Mouse (Mus musculus) midbrain, embryonic 13.5 days (tissue): Measurements from ENCODE around the gene Sh3bp2. TPM values are rescaled to one million over a fixed set of nuclear protein-coding genes. Genes with fewer than 3 reads are reported as not detected.
"Not testable (repeated sequence)": the region's sequence is repeated elsewhere in the genome, so short reads cannot be mapped to it uniquely, and the experiment has no call there.

Experiments used
- ATAC-seq: fragments of 200-750 bp; cut with Nextera tagmentation; 2 replicates; pipeline ENCODE4 v1.8.0; 2017; ENCODE audit warnings: mild to moderate bottlenecking, moderate TSS enrichment, moderate library complexity
- H3K27ac ChIP-seq: fragments of 300-500 bp; sonication (generic); 2 replicates; pipeline ENCODE4 v1.5.1; 2015; ENCODE audit warnings: inconsistent platforms, mild to moderate bottlenecking, moderate library complexity
- H3K27me3 ChIP-seq: fragments of 300-500 bp; sonication (generic); 2 replicates; pipeline ENCODE4 v1.6.1; 2015; ENCODE audit warnings: mild to moderate bottlenecking, inconsistent platforms
- H3K36me3 ChIP-seq: fragments of 300-500 bp; sonication (generic); 2 replicates; pipeline ENCODE4 v1.6.1; 2015; ENCODE audit warnings: mild to moderate bottlenecking, inconsistent platforms
- H3K4me1 ChIP-seq: fragments of 300-500 bp; sonication (generic); replicated peaks from 2 replicates; pipeline ENCODE4 v1.6.1; 2015; ENCODE audit warnings: inconsistent platforms
- H3K4me2 ChIP-seq: fragments of 300-500 bp; sonication (generic); replicated peaks from 2 replicates; pipeline ENCODE4 v1.6.1; 2015; ENCODE audit warnings: moderate library complexity, mild to moderate bottlenecking, inconsistent platforms
- H3K4me3 ChIP-seq: fragments of 300-500 bp; sonication (generic); replicated peaks from 2 replicates; pipeline ENCODE4 v1.5.1; 2015; ENCODE audit warnings: mild to moderate bottlenecking, inconsistent platforms
- H3K9ac ChIP-seq: fragments of 300-500 bp; sonication (generic); replicated peaks from 2 replicates; pipeline ENCODE4 v1.6.1; 2015; ENCODE audit warnings: mild to moderate bottlenecking, inconsistent platforms
- H3K9me3 ChIP-seq: fragments of 300-500 bp; sonication (generic); 2 replicates; pipeline ENCODE4 v1.6.1; 2016; ENCODE audit warnings: mild to moderate bottlenecking, inconsistent platforms
- WGBS: fragments of 180-500 bp; shearing (Covaris S2); methylation state at CpG from one replicate; pipeline ENCODE4 v1.1.7; 2015; 5-methylcytosine and 5-hydroxymethylcytosine counted together
- polyA plus RNA-seq: library from polyadenylated mRNA; unstranded; fragments of >200 nt; fragmentation: Nextera tagmentation; extraction: Ambion mirVana; gene quantifications from 2 replicates; pipeline ENCODE4 v1.2.1, GENCODE M21; 2015

Gene Sh3bp2
- polyA plus RNA-seq, 1 experiment from 2014 or later = 30.8 TPM

DNA sequence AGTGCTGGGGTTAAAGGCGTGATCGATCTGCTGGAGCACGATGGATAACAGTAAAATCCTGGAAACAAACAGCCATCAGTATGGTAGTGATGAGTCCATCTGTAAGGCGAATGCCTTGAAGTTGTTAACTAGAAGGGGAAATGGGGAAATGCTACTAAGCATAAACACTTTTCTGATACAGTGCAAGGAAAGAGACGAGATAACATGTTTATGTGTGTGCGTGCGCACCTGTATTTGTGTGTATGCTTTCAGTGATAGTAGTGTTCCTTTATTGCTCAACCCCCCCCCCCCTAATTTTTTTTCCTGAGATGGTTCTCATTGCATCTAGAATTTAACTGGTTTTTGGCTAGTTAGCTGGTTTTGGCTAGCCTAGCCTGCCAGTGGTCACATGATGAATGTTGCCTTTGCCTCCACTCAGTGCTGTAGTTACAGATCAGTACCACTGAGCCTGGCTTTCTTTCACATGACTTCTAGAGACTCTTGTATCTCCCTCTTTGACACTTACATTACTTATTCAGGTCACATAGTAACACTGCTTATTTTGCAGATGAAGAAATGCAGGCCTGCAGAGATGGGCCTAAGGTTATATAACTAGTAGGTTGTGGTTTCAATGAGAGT, 52.5 kb downstream of the Sh3bp2 start:
- 97% methylated on average over 7 of the region's 7 CpGs for WGBS
- no peaks in the 10 kb centered on the region for H3K27me3 ChIP-seq
- H3K4me2 ChIP-seq = no peak overlapping the region
- ATAC-seq = no peak
- no peaks in the 10 kb centered on the region for H3K9me3 ChIP-seq
- H3K9ac ChIP-seq = no peak overlapping the region
- H3K4me3 ChIP-seq = no peak overlapping the region
- H3K4me1 ChIP-seq = peaks cover 24% of the 10 kb centered on the region
- H3K27ac ChIP-seq = no peak overlapping the region
- no peaks in the 10 kb centered on the region for H3K36me3 ChIP-seq

DNA sequence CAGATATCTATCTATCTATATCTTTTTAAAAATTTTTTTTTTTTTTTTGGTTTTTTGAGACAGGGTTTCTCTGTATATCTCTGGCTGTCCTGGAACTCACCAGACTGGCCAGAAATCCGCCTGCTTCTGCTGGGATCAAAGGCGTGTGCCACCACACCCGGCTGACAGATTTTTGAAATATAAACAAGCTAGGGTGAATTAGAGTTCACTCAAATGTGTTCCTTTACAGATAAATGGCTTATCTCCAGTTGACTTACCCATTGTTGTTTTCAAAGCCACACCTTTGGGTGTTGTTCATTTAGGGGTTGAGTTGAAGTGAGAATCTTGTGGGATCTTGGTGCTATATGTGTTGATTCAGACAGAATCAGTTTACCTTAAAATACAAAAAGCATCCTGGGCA, 53.7 kb downstream of the Sh3bp2 start:
- no peak overlapping the region for H3K27ac ChIP-seq
- no peak for ATAC-seq
- H3K9me3 ChIP-seq = no peaks in the 10 kb centered on the region
- WGBS = 83% methylated on average over 3 of the region's 3 CpGs
- no peak overlapping the region for H3K4me3 ChIP-seq
- no peak overlapping the region for H3K9ac ChIP-seq
- no peak overlapping the region for H3K4me2 ChIP-seq
- 0 out of 2 replicates have a peak, but pooled peaks cover 4% of the 10 kb centered on the region for H3K36me3 ChIP-seq
- no peaks in the 10 kb centered on the region for H3K27me3 ChIP-seq
- peaks cover 23% of the 10 kb centered on the region for H3K4me1 ChIP-seq

DNA sequence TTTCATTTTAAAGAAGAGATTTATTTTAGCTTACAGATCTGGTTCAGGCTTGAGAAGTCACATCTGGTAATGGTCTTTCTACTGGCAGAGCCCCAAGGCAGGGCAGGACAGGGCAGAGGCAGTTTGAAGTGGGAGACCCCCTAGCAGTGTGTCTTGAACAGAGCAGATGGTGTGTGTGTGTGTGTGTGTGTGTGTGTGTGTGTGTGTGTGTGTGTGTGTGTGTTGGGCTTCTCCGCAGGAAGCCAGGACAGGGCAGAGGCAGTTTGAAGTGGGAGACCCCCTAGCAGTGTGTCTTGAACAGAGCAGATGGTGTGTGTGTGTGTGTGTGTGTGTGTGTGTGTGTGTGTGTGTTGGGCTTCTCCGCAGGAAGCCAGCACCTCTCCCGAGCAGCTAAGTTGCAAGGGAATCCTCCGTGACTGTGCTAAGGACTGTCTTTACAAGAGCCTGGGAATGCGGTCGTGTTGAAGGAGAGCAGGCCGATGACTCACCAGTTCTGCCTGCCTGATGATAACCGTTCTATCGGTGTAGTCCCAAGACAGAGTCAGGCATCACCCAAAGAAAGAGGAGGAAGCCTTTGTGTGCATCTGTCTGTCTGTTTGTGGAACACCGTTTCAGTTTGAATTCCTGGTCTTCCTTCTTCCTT, 56.2 kb downstream of the Sh3bp2 start:
- H3K36me3 ChIP-seq, H3K9ac ChIP-seq, H3K4me2 ChIP-seq, H3K4me3 ChIP-seq, H3K27me3 ChIP-seq, H3K9me3 ChIP-seq, H3K4me1 ChIP-seq: not testable (repeated sequence)
- 55% methylated on average over 10 of the region's 10 CpGs for WGBS
- peak overlapping the region; percentile 65 for H3K27ac ChIP-seq
- peak; percentile 79 for ATAC-seq

DNA sequence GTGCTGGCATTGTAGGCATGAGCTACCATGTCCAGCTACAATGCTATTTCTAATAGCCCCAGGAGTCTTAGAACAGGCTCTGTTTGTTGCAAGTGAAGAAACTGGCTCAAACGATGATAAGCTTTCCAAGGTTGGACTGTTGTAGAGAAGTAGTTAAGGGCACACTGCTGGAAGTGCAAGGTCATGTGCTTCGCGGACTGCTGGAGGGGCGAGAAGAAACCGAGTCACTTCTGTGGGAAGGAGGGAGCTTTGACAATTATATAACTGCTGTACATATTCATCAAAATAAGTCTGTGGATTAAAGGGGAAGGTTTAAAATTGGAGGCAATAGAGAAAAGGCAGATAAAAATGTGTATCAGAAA, 56.7 kb downstream of the Sh3bp2 start:
- 81% methylated on average over 5 of the region's 5 CpGs for WGBS

DNA sequence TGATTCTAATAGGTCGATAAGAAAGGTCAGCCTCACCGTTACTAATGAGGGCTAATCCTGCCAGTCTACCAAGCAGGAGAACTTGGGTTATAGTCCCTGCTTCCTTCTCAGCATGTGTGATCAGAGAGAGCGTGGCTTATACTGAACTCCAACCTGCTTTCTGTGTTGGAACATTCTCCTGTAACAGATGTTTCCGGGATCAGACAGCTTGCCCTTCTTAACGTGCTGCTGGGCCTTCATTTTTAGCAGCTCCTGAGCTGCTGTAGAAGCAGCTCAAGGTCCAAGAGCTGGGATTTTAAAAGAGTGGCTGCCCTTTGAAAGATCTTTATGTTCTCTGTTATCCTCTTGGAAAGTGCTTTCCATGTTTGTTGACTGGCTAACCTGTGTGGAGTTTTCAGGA, 59.6 kb downstream of the Sh3bp2 start:
- Histone ChIP-seq H3K4me2 (no peak overlapping the region), H3K27me3 (no peaks in the 10 kb centered on the region), H3K9ac (no peak overlapping the region), H3K4me1 (peaks cover 25% of the 10 kb centered on the region), H3K36me3 (0 out of 2 replicates have a peak, but pooled peaks cover 4% of the 10 kb centered on the region), H3K27ac (no peak overlapping the region), H3K4me3 (no peak overlapping the region), H3K9me3 (no peaks in the 10 kb centered on the region)
- WGBS = 60% methylated on average over 5 of the region's 5 CpGs
- ATAC-seq = no peak

More for the DNA sequence above, 56.7 kb downstream of the Sh3bp2 start:
- Histone ChIP-seq H3K4me3 (no peak overlapping the region), H3K36me3 (0 out of 2 replicates have a peak, but pooled peaks cover 4% of the 10 kb centered on the region), H3K9ac (no peak overlapping the region), H3K9me3 (no peaks in the 10 kb centered on the region), H3K27me3 (no peaks in the 10 kb centered on the region), H3K4me1 (peaks cover 13% of the 10 kb centered on the region), H3K27ac (peak overlapping the region; percentile 65), H3K4me2 (no peak overlapping the region)
- ATAC-seq = no peak

DNA sequence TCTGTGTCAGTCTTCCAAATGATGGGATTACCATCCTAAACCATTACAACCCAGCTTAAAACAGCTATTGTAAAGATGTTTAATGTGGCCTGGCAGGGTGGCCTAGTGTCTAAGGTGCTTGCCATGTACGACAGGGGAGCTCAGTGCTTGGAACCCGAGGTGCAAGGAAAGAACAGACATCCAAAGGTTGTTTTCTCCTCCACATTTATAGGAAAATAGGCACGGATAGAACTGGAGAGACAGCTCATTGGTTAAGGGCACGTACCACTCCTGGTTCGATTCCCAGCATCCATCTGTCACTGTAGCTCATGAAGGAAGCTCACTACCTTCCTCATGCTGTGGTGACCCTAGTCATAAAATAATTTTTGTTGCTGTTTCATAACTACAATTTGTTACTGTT, 62.2 kb downstream of the Sh3bp2 start:
- no peak overlapping the region for H3K27ac ChIP-seq
- H3K36me3 ChIP-seq = 0 out of 2 replicates have a peak, but pooled peaks cover 4% of the 10 kb centered on the region
- ATAC-seq = no peak
- H3K27me3 ChIP-seq = no peaks in the 10 kb centered on the region
- no peak overlapping the region for H3K4me2 ChIP-seq
- no peak overlapping the region for H3K4me3 ChIP-seq
- peaks cover 32% of the 10 kb centered on the region for H3K4me1 ChIP-seq
- no peaks in the 10 kb centered on the region for H3K9me3 ChIP-seq
- H3K9ac ChIP-seq = no peak overlapping the region
- WGBS = 60% methylated on average over 5 of the region's 5 CpGs

DNA sequence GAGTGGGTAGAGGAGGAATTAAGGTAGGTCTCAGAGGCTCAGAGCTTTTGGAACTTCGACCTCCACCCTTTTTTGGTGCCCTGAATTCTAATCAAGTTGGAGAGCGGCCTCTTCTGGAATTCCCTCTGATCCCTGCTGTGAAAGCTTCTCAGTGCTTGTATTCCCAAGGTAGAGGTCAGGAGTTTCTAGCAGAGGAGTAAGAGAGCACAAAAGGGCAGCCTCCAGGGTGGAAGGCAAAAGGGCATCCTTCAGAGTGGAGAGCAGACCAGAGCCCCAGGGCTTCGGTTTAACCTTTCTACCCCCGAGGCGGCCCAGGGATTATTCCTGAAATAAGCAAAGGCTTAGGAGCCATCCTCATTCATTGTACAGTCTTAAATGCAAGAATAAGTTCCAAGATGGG, 64.4 kb downstream of the Sh3bp2 start:
- Histone ChIP-seq H3K27me3 (no peaks in the 10 kb centered on the region), H3K27ac (no peak overlapping the region), H3K4me3 (no peak overlapping the region), H3K4me1 (peaks cover 32% of the 10 kb centered on the region), H3K9me3 (no peaks in the 10 kb centered on the region), H3K4me2 (no peak overlapping the region), H3K9ac (0 out of 2 replicates have a peak overlapping the region, but pooled peaks have one; percentile 28), H3K36me3 (peaks cover 5% of the 10 kb centered on the region; the same call in 1 of the 2 replicates)
- WGBS = 8% methylated on average over 5 of the region's 5 CpGs
- ATAC-seq = no peak

DNA sequence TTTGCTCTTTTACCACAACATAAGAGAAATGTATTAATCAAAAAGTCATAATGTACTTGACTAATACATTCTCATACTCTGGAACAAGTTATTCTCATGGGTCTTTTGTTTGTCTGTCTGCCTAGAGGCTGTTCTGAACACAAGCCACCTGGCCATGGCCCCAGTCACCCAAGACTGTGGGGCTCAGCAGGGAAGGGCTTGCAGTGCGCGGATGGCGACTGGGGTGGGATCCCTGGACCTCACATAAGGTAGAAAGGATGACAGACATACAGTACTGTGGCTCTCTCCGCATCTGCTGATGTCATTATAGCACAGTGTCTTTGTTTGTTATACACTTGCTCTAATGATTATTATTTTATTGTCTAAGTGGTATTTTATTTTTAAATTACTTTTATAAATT, 65.1 kb downstream of the Sh3bp2 start:
- H3K9me3 ChIP-seq = no peaks in the 10 kb centered on the region
- no peak overlapping the region; the same call in 1 of the 2 replicates for H3K27ac ChIP-seq
- 30% methylated on average over 4 of the region's 4 CpGs for WGBS
- no peak for ATAC-seq
- H3K36me3 ChIP-seq = peaks cover 5% of the 10 kb centered on the region; the same call in 1 of the 2 replicates
- H3K27me3 ChIP-seq = no peaks in the 10 kb centered on the region
- no peak overlapping the region for H3K4me3 ChIP-seq
- peaks cover 32% of the 10 kb centered on the region for H3K4me1 ChIP-seq
- no peak overlapping the region for H3K4me2 ChIP-seq
- H3K9ac ChIP-seq = no peak overlapping the region

DNA sequence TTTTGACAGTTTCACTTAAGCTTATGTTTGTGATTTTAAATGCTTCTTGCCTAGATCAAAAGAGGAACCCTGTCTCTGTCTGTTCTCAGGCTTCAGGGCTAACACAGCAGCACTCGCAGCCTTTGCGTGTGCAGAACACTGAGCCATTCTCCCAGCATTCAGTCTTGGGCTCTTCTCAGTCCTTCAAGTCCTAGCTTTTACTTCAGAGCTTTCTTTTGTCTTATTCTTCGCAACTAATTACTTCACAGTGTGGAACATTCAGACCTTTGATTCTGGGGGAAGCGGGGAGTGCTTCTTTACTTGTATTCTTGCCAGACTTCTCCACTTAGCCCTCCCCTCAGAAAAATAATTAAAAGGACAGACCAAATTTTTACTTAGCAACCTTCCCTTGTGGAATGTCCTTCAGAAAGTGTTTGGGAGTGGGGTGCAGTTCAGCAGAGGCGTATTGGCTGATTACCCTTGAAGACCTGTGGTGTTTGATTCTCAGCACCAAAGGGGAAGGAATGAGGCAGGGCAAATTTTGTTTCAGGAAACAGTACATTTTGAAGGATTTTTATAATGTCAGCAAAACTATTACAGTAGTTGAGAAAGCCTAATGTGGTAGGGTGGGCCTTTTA, 65.9 kb downstream of the Sh3bp2 start:
- Histone ChIP-seq H3K9me3 (no peaks in the 10 kb centered on the region), H3K4me3 (no peak overlapping the region), H3K4me1 (peaks cover 29% of the 10 kb centered on the region), H3K27me3 (no peaks in the 10 kb centered on the region), H3K4me2 (no peak overlapping the region), H3K36me3 (peaks cover 5% of the 10 kb centered on the region; the same call in 1 of the 2 replicates), H3K9ac (no peak overlapping the region), H3K27ac (no peak overlapping the region)
- ATAC-seq = no peak
- WGBS = 16% methylated on average over 5 of the region's 5 CpGs

DNA sequence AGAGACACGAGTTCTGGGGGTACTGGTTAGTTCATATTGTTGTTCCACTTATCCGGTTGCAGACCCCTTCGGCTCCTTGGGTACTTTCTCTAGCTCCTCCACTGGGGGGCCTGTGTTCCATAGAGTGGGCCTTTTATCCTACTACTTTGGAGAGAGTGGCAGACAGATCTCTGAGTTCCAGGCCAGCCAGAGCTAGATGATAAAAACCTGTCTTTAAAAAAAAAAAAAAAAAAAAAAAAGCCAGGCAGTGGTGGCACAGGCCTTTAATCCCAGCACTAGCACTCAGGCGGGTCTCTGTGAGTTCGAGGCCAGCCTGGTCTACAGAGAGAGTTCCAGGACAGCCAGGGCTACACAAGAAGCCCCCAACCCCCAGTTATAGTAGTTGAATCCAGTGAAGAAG, 66.6 kb downstream of the Sh3bp2 start:
- H3K27ac ChIP-seq, H3K4me3 ChIP-seq, H3K9ac ChIP-seq, ATAC-seq, H3K27me3 ChIP-seq, H3K36me3 ChIP-seq, H3K9me3 ChIP-seq, H3K4me2 ChIP-seq: not testable (repeated sequence)
- WGBS = 67% methylated on average over 5 of the region's 5 CpGs
- peaks cover 24% of the 10 kb centered on the region for H3K4me1 ChIP-seq

DNA sequence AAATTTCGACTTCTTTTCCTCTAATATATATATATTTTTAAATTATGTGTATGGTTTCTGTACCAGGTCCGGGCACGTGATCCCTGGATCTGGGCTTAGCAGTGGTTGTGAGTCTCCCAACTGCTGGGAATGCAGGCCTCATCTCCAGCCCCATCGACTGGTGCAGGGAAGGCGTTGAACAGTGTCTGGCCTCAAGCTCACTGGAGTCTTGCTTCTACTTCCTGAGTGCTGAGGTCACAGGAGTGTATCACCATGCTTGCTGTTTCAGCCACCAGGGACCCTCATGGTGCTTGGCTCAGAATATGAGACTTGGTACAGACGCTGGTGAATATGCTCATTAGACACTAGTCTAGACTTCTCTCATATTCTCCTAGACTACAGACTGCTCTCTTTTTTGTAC, 67.0 kb downstream of the Sh3bp2 start:
- H3K27ac ChIP-seq = no peak overlapping the region
- H3K4me1 ChIP-seq = peaks cover 20% of the 10 kb centered on the region
- no peak overlapping the region for H3K9ac ChIP-seq
- H3K36me3 ChIP-seq = peaks cover 8% of the 10 kb centered on the region
- 90% methylated on average over 6 of the region's 6 CpGs for WGBS
- H3K4me2 ChIP-seq = no peak overlapping the region
- no peak for ATAC-seq
- H3K4me3 ChIP-seq = no peak overlapping the region
- no peaks in the 10 kb centered on the region for H3K27me3 ChIP-seq
- no peaks in the 10 kb centered on the region for H3K9me3 ChIP-seq

DNA sequence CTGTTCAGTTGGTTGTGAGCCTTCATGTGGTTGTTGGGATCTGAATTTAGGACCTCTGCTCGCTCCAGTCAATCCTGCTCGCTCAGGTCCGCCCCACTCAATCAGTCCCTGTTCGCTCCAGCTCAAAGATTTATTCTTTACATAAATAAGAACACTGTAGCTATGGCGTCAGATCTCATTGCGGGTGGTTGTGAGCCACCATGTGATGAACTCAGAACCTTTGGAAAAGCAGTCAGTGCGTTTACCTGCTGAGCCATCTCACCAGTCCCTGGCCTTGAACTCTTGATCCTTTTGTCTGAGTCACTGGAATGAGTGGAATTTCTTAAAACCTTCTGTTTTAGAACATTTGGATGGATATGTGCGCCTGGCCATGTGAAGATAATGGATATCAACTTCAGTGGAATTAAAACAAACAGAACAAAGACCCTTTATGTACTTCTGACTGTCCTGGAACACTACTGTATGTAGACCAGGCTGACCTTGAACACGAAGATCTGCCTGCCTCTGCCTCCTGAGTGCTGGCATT, 67.6 kb downstream of the Sh3bp2 start:
- Histone ChIP-seq H3K4me3 (no peak overlapping the region), H3K27me3 (no peaks in the 10 kb centered on the region), H3K9me3 (no peaks in the 10 kb centered on the region), H3K4me2 (no peak overlapping the region), H3K36me3 (peaks cover 13% of the 10 kb centered on the region), H3K4me1 (peaks cover 20% of the 10 kb centered on the region), H3K27ac (no peak overlapping the region), H3K9ac (no peak overlapping the region)
- no peak for ATAC-seq
- 94% methylated on average over 9 of the region's 9 CpGs for WGBS
